Mouse (Mus musculus): ENCODE data around the gene Mllt6.
"Not testable (repeated sequence)": the region's sequence is repeated elsewhere in the genome, so short reads cannot be mapped to it uniquely, and the experiment has no call there.

The Mllt6 gene

GRCm38 (mm10) chr11:97716021-97716420, 52.8 kb downstream of the Mllt6 start:
- DNase-seq (ENCODE audit: low read depth, low spot score): no peak

GRCm38 (mm10) chr11:97717369-97718280, 54.4 kb downstream of the Mllt6 start:
- no peak for DNase-seq (ENCODE audit: low read depth, low spot score)

GRCm38 (mm10) chr11:97718281-97718860, 55.2 kb downstream of the Mllt6 start:
- no peak for DNase-seq (ENCODE audit: low read depth, low spot score)

GRCm38 (mm10) chr11:97719041-97719440, 55.8 kb downstream of the Mllt6 start:
- no peak for DNase-seq (ENCODE audit: low read depth, low spot score)

- no peak for DNase-seq (ENCODE audit: low read depth, low spot score)
Measured at GRCm38 (mm10) chr11:97721338-97721737, 58.1 kb downstream of the Mllt6 start.

GRCm38 (mm10) chr11:97723709-97724108, 60.5 kb downstream of the Mllt6 start:
- no peak for DNase-seq (ENCODE audit: low read depth, low spot score)

- no peak for DNase-seq (ENCODE audit: low read depth, low spot score)
Measured at GRCm38 (mm10) chr11:97728311-97728710, 65.1 kb downstream of the Mllt6 start.

- no peak for DNase-seq (ENCODE audit: low read depth, low spot score)
Measured at GRCm38 (mm10) chr11:97728730-97729129, 65.5 kb downstream of the Mllt6 start.

- DNase-seq (ENCODE audit: low read depth, low spot score): no peak
Measured at GRCm38 (mm10) chr11:97733689-97734088, 70.5 kb downstream of the Mllt6 start.

- DNase-seq (ENCODE audit: low read depth, low spot score): not testable (repeated sequence)
Measured at GRCm38 (mm10) chr11:97734810-97735209, 71.6 kb downstream of the Mllt6 start.

All from c-Kit-negative CD71-positive TER-119-positive erythroid progenitor cells, embryonic 14.5 days (primary cell).